Mouse (Mus musculus) midbrain, embryonic 13.5 days (tissue): ENCODE data around the gene Saxo1. TPM values are rescaled to one million over a fixed set of nuclear protein-coding genes. Genes with fewer than 3 reads are reported as not detected.
A peak's percentile ranks its signal among the peaks of the same experiment; 100 is the strongest.

Source experiments
- ATAC-seq: fragments of 200-750 bp; cut with Nextera tagmentation; 2 replicates; pipeline ENCODE4 v1.8.0; 2017; ENCODE audit warnings: mild to moderate bottlenecking, moderate TSS enrichment, moderate library complexity
- H3K27ac ChIP-seq: fragments of 300-500 bp; sonication (generic); 2 replicates; pipeline ENCODE4 v1.5.1; 2015; ENCODE audit warnings: inconsistent platforms, mild to moderate bottlenecking, moderate library complexity
- H3K27me3 ChIP-seq: fragments of 300-500 bp; sonication (generic); 2 replicates; pipeline ENCODE4 v1.6.1; 2015; ENCODE audit warnings: mild to moderate bottlenecking, inconsistent platforms
- H3K36me3 ChIP-seq: fragments of 300-500 bp; sonication (generic); 2 replicates; pipeline ENCODE4 v1.6.1; 2015; ENCODE audit warnings: mild to moderate bottlenecking, inconsistent platforms
- H3K4me1 ChIP-seq: fragments of 300-500 bp; sonication (generic); replicated peaks from 2 replicates; pipeline ENCODE4 v1.6.1; 2015; ENCODE audit warnings: inconsistent platforms
- H3K4me2 ChIP-seq: fragments of 300-500 bp; sonication (generic); replicated peaks from 2 replicates; pipeline ENCODE4 v1.6.1; 2015; ENCODE audit warnings: moderate library complexity, mild to moderate bottlenecking, inconsistent platforms
- H3K4me3 ChIP-seq: fragments of 300-500 bp; sonication (generic); replicated peaks from 2 replicates; pipeline ENCODE4 v1.5.1; 2015; ENCODE audit warnings: mild to moderate bottlenecking, inconsistent platforms
- H3K9ac ChIP-seq: fragments of 300-500 bp; sonication (generic); replicated peaks from 2 replicates; pipeline ENCODE4 v1.6.1; 2015; ENCODE audit warnings: mild to moderate bottlenecking, inconsistent platforms
- H3K9me3 ChIP-seq: fragments of 300-500 bp; sonication (generic); 2 replicates; pipeline ENCODE4 v1.6.1; 2016; ENCODE audit warnings: mild to moderate bottlenecking, inconsistent platforms
- WGBS: fragments of 180-500 bp; shearing (Covaris S2); methylation state at CpG from one replicate; pipeline ENCODE4 v1.1.7; 2015; 5-methylcytosine and 5-hydroxymethylcytosine counted together
- polyA plus RNA-seq: library from polyadenylated mRNA; unstranded; fragments of >200 nt; fragmentation: Nextera tagmentation; extraction: Ambion mirVana; gene quantifications from 2 replicates; pipeline ENCODE4 v1.2.1, GENCODE M21; 2015

The Saxo1 gene
- not detected in 2 replicates for polyA plus RNA-seq

DNA sequence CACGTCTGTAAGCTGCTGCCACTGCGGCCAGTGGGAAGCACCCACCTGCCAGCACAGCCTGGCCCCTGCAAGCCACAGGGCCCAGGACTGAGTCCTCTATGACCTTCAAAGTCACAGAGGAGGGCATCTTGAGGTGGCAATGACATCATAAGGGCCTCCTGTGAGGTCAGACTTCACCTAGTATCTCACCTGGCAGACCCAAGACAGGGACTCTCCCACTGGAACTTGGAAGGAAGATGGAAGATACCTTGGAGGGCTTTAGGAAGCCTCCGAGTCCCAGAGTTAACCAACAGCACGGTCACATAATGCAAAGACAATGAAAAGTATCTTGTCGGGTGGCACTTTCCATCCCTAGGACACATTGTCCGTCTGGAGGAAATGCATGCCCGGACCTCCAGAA is at the start of gene Saxo1:
TSS of gene Saxo1 (minus strand) at position 101 of the 400 bp plus-strand sequence.
- H3K4me2 ChIP-seq, result no peak within 1 kb of the TSS
- H3K27me3 ChIP-seq, result no peaks in the 10 kb centered on the region
- no peaks in the 10 kb centered on the region for H3K4me1 ChIP-seq
- H3K27ac ChIP-seq, result no peak within 1 kb of the TSS
- no peak within 1 kb of the TSS for H3K4me3 ChIP-seq
- H3K36me3 ChIP-seq, result no peaks in the 10 kb centered on the region
- no peak within 1 kb of the TSS for H3K9ac ChIP-seq
- WGBS, result 92% methylated on average over 7 of the region's 7 CpGs
- ATAC-seq, result no peak
- no peaks in the 10 kb centered on the region for H3K9me3 ChIP-seq

DNA sequence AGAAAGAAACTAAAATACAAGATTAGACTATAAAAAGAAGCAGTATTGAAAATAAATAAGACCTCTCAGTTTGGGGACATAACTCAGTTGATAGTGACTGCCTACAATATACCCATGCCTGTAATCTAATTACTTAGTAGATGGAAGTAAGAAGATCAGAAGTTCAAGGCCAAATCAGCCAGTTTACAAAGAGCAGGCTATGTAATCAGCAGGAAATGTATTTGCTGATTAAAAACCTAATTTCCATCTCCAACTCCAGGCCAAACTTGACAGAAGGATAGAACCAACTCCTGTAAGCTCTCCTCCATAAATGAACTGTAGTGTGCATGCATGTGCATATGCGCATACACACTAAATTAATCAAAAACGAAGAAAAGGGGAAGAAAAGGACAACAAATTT is 33.2 kb upstream of the Saxo1 start:
- WGBS, result 92% methylated on average over 2 of the region's 2 CpGs
- Histone ChIP-seq H3K27ac (no peak overlapping the region), H3K4me2 (no peak overlapping the region), H3K4me3 (no peak overlapping the region), H3K4me1 (no peaks in the 10 kb centered on the region), H3K9me3 (no peaks in the 10 kb centered on the region), H3K9ac (no peak overlapping the region), H3K36me3 (peaks cover 36% of the 10 kb centered on the region), H3K27me3 (no peaks in the 10 kb centered on the region)
- no peak for ATAC-seq

DNA sequence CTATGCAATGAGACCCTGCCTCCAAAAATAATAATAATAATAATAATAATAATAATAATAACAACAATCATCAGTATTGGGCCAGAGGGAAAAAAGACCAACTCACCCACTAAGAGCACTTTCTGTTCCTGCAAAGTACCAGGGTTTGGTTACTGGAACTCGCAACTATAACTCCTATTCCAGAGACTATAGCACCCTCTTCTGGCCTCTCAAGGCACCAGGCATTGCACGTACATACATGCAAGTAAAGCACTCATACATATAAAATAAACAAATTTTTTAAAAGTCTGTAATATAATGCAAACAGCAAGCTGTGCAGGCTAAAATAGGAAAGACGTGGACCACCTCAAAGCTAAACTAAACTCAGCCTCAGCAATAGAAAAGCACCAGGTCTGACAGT is 30.1 kb upstream of the Saxo1 start:
- Histone ChIP-seq H3K4me2 (no peak overlapping the region), H3K9ac (no peak overlapping the region), H3K36me3 (peaks cover 58% of the 10 kb centered on the region), H3K9me3 (no peaks in the 10 kb centered on the region), H3K27ac (no peak overlapping the region), H3K4me1 (no peaks in the 10 kb centered on the region), H3K27me3 (no peaks in the 10 kb centered on the region), H3K4me3 (no peak overlapping the region)
- no peak for ATAC-seq
- WGBS, result 91% methylated on average over 3 of the region's 3 CpGs

DNA sequence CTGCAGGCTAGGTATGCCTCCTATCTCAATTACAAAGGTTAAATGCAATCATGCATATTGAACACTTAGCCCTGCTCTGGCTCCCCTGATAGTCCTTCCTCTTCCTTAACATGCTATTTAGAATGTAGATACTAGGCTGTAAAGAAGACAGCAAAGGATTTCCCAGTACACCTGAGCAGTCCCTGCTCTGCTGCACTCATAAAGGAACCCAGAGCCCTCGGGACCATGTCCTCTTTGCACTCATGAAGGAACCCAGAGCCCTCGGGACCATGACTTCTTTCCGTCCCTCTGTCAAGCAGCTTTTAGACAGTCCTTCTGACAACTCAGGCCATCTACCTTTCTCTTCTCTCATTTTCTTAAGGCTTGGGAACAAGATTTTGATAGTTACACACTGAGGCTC is 22.5 kb upstream of the Saxo1 start:
- Histone ChIP-seq H3K9ac (no peak overlapping the region), H3K27me3 (no peaks in the 10 kb centered on the region), H3K4me3 (no peak overlapping the region), H3K27ac (no peak overlapping the region), H3K4me2 (no peak overlapping the region), H3K4me1 (peaks cover 31% of the 10 kb centered on the region), H3K36me3 (peaks cover 41% of the 10 kb centered on the region), H3K9me3 (no peaks in the 10 kb centered on the region)
- ATAC-seq, result no peak
- 93% methylated on average over 3 of the region's 3 CpGs for WGBS

GRCm38 (mm10) chr4:86580056-86580455 is 21.9 kb upstream of the Saxo1 start:
- Histone ChIP-seq H3K4me3 (no peak overlapping the region), H3K27ac (no peak overlapping the region), H3K4me1 (peaks cover 31% of the 10 kb centered on the region), H3K27me3 (no peaks in the 10 kb centered on the region), H3K36me3 (peaks cover 36% of the 10 kb centered on the region), H3K4me2 (no peak overlapping the region), H3K9ac (no peak overlapping the region), H3K9me3 (no peaks in the 10 kb centered on the region)
- WGBS, result 62% methylated on average over 4 of the region's 4 CpGs
- ATAC-seq, result no peak

- H3K27ac ChIP-seq, result peak overlapping the region; percentile 97
- H3K4me1 ChIP-seq, result peaks cover 33% of the 10 kb centered on the region
- H3K9me3 ChIP-seq, result no peaks in the 10 kb centered on the region
- H3K27me3 ChIP-seq, result peaks cover 4% of the 10 kb centered on the region; the same call in 1 of the 2 replicates
- ATAC-seq, result no peak
- H3K4me2 ChIP-seq, result peak overlapping the region; percentile 95
- peak overlapping the region; percentile 74 for H3K4me3 ChIP-seq
- peak overlapping the region; percentile 91 for H3K9ac ChIP-seq
- 9% methylated on average over 11 of the region's 11 CpGs for WGBS
- H3K36me3 ChIP-seq, result peaks cover 11% of the 10 kb centered on the region
These were observed 18.6 kb upstream of the Saxo1 start for GRCm38 (mm10) chr4:86576630-86577225.

- Histone ChIP-seq H3K9me3 (no peaks in the 10 kb centered on the region), H3K4me3 (peak overlapping the region; percentile 74), H3K36me3 (peaks cover 11% of the 10 kb centered on the region), H3K9ac (peak overlapping the region; percentile 91), H3K4me2 (peak overlapping the region; percentile 95), H3K27ac (peak overlapping the region; percentile 97), H3K27me3 (peaks cover 4% of the 10 kb centered on the region; the same call in 1 of the 2 replicates), H3K4me1 (peaks cover 33% of the 10 kb centered on the region)
- no peak for ATAC-seq
- under 1% methylated on average over 20 of the region's 20 CpGs for WGBS
These were observed 18.0 kb upstream of the Saxo1 start for GRCm38 (mm10) chr4:86576120-86576541.

GRCm38 (mm10) chr4:86575283-86575983 is 17.3 kb upstream of the Saxo1 start, which contains the start of gene Rraga:
Gene Rraga (plus strand): TSS chr4:86575668.
- Histone ChIP-seq H3K36me3 (peaks cover 7% of the 10 kb centered on the region), H3K9me3 (no peaks in the 10 kb centered on the region), H3K27ac (peak within 1 kb of the TSS; percentile 97), H3K4me1 (peaks cover 33% of the 10 kb centered on the region), H3K9ac (peak within 1 kb of the TSS; percentile 91), H3K4me2 (peak within 1 kb of the TSS; percentile 95), H3K27me3 (peaks cover 4% of the 10 kb centered on the region; the same call in 1 of the 2 replicates), H3K4me3 (peak within 1 kb of the TSS; percentile 74)
- WGBS, result under 1% methylated on average over 53 of the region's 53 CpGs
- peak; percentile 97 for ATAC-seq

GRCm38 (mm10) chr4:86574939-86575282 is 16.8 kb upstream of the Saxo1 start:
- H3K9me3 ChIP-seq, result no peaks in the 10 kb centered on the region
- peaks cover 33% of the 10 kb centered on the region for H3K4me1 ChIP-seq
- peak overlapping the region; percentile 95 for H3K4me2 ChIP-seq
- H3K27ac ChIP-seq, result peak overlapping the region; percentile 97
- peak overlapping the region; percentile 91 for H3K9ac ChIP-seq
- WGBS, result 15% methylated on average over 6 of the region's 6 CpGs
- peak overlapping the region; percentile 74 for H3K4me3 ChIP-seq
- peaks cover 6% of the 10 kb centered on the region for H3K36me3 ChIP-seq
- H3K27me3 ChIP-seq, result peaks cover 4% of the 10 kb centered on the region; the same call in 1 of the 2 replicates
- ATAC-seq, result peak; percentile 68

DNA sequence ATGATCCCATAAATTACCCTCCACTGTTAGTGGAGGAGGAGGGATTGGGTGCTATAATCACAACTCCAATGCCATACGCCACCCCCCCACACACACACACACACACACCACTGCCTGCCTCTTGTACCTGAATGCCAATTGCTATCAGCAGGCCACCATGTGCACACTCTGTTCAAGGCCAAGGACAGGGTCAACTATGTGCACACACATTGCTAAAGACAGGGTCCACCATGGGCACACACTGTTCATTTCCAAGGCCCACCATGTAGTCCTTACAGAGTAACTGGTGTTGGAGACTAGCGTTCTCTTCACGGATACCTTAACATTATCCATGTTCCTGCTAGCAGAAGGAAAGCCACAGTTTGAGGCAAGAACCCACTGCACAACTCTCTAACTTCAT is 2.9 kb upstream of the Saxo1 start:
- Histone ChIP-seq H3K4me3 (no peak overlapping the region), H3K36me3 (no peaks in the 10 kb centered on the region), H3K27ac (no peak overlapping the region), H3K27me3 (no peaks in the 10 kb centered on the region), H3K4me1 (no peaks in the 10 kb centered on the region), H3K9me3 (no peaks in the 10 kb centered on the region), H3K4me2 (no peak overlapping the region), H3K9ac (no peak overlapping the region)
- 88% methylated on average over 3 of the region's 3 CpGs for WGBS
- ATAC-seq, result no peak

GRCm38 (mm10) chr4:86559006-86559405 is 878 bp upstream of the Saxo1 start:
- H3K4me1 ChIP-seq, result no peaks in the 10 kb centered on the region
- ATAC-seq, result no peak
- H3K9me3 ChIP-seq, result no peaks in the 10 kb centered on the region
- H3K36me3 ChIP-seq, result no peaks in the 10 kb centered on the region
- no peak overlapping the region for H3K4me3 ChIP-seq
- no peak overlapping the region for H3K4me2 ChIP-seq
- no peak overlapping the region for H3K9ac ChIP-seq
- no peaks in the 10 kb centered on the region for H3K27me3 ChIP-seq
- 81% methylated on average over 4 of the region's 4 CpGs for WGBS
- no peak overlapping the region for H3K27ac ChIP-seq

GRCm38 (mm10) chr4:86557371-86557770 is 757 bp downstream of the Saxo1 start:
- WGBS, result 79% methylated on average over 7 of the region's 7 CpGs
- Histone ChIP-seq H3K4me3 (no peak overlapping the region), H3K4me1 (no peaks in the 10 kb centered on the region), H3K9me3 (no peaks in the 10 kb centered on the region), H3K9ac (no peak overlapping the region), H3K27me3 (no peaks in the 10 kb centered on the region), H3K27ac (no peak overlapping the region), H3K4me2 (no peak overlapping the region), H3K36me3 (no peaks in the 10 kb centered on the region)
- ATAC-seq, result no peak
